10 mouse cellular contexts compared by ENCODE assay signal in the genomic region with DNA sequence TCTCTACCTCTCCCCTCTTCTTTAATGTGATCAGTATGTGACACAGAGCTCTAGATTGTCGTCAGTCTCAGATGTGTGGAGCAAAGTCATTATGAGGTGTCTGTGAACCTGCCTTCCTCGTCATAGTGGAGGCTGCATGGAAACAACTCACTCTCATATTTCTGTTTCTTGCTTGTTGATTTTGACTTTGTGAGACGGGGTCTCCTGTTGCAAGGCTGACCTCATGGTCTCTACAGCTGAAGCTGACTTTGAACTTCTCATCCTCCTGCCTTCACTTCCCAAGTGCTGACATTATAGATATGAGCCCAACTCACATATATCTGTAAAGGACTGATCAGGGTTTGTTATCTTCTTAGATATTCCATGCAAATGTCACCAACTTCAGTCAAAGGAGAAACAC. TPM values are rescaled to one million over a fixed set of nuclear protein-coding genes. Genes with fewer than 3 reads are reported as not detected.
DNase-seq lines count a peak whose midpoint lies in the region; ATAC-seq and TF ChIP-seq lines count a peak whose summit lies in the region.
"Had no signal": no experiment of that assay in that cellular context is flagged by ENCODE, and none has a peak within 500 bp of the region (broad histone marks: within the 10 kb centered on the region; RNA-seq: fewer than 3 reads in every experiment).

No protein-coding gene starts in this region.

- 0 out of 2 replicates have a peak overlapping the region, but pooled peaks have one; percentile 30 for H3K27ac ChIP-seq in kidney, embryonic 14.5 days (ENCODE audit: low read depth, low read length)
- peak overlapping the region; percentile 72 for H3K27ac ChIP-seq in embryonic facial prominence, embryonic 14.5 days (replicated peaks; ENCODE audit: low read depth, low read length)
- H3K27ac ChIP-seq in hindbrain, postnatal 0 days, result no peak overlapping the region
- H3K27ac ChIP-seq in midbrain, embryonic 15.5 days, result 0 out of 2 replicates have a peak overlapping the region, but pooled peaks have one; percentile 27

- DNase-seq in kidney, postnatal 10 days, result no peak
- DNase-seq in embryonic facial prominence, embryonic 14.5 days (ENCODE audit: low spot score), result no peak
- DNase-seq in hindbrain, postnatal 0 days (ENCODE audit: low spot score), result no peak
- DNase-seq in layer of hippocampus, postnatal 14 days (ENCODE audit: low spot score in 2 of 2), result no peak
- no peak for DNase-seq in cerebellum, adult 11 months
- no peak for DNase-seq in ovary, postnatal 36 days (ENCODE audit: low spot score)
- DNase-seq: gastrocnemius, postnatal 14 days had no signal

- no peaks in the 10 kb centered on the region for H3K27me3 ChIP-seq in kidney, embryonic 14.5 days (ENCODE audit: control insufficient read depth, insufficient read depth, low read length)
- H3K27me3 ChIP-seq in embryonic facial prominence, embryonic 14.5 days (replicated peaks; ENCODE audit: control insufficient read depth, insufficient read depth, low read length), result no peaks in the 10 kb centered on the region
- no peaks in the 10 kb centered on the region for H3K27me3 ChIP-seq in hindbrain, postnatal 0 days (ENCODE audit: insufficient read depth, low read length)
- H3K27me3 ChIP-seq in midbrain, embryonic 15.5 days (replicated peaks), result no peaks in the 10 kb centered on the region

- H3K36me3 ChIP-seq in kidney, embryonic 14.5 days (ENCODE audit: control insufficient read depth, insufficient read depth, low read length), result no peaks in the 10 kb centered on the region
- no peaks in the 10 kb centered on the region for H3K36me3 ChIP-seq in embryonic facial prominence, embryonic 14.5 days (ENCODE audit: control insufficient read depth, insufficient read depth, low read length)
- H3K36me3 ChIP-seq in hindbrain, postnatal 0 days (ENCODE audit: insufficient read depth, low read length), result no peaks in the 10 kb centered on the region
- H3K36me3 ChIP-seq in midbrain, embryonic 15.5 days (replicated peaks), result no peaks in the 10 kb centered on the region

- peak overlapping the region; percentile 61 for H3K4me2 ChIP-seq in kidney, embryonic 14.5 days (replicated peaks; ENCODE audit: low read depth, low read length)
- peak overlapping the region; percentile 77 for H3K4me2 ChIP-seq in embryonic facial prominence, embryonic 14.5 days (ENCODE audit: low read depth, low read length)
- H3K4me2 ChIP-seq in hindbrain, postnatal 0 days (ENCODE audit: low read depth, low read length), result peak overlapping the region; percentile 80
- H3K4me2 ChIP-seq in midbrain, embryonic 15.5 days, result peak overlapping the region; percentile 71

- 57% methylated on average over 3 of the region's 3 CpGs for WGBS in kidney, embryonic 14.5 days
- WGBS in embryonic facial prominence, embryonic 14.5 days, result 41% methylated on average over 3 of the region's 3 CpGs
- WGBS in hindbrain, postnatal 0 days, result 53% methylated on average over 3 of the region's 3 CpGs
- 57% methylated on average over 3 of the region's 3 CpGs for WGBS in midbrain, embryonic 15.5 days

- peak overlapping the region; percentile 49 for H3K4me3 ChIP-seq in kidney, embryonic 14.5 days (ENCODE audit: low read length)
- H3K4me3 ChIP-seq in embryonic facial prominence, embryonic 14.5 days (ENCODE audit: low read depth, low read length), result peak overlapping the region; percentile 61
- peak overlapping the region; percentile 56 for H3K4me3 ChIP-seq in hindbrain, postnatal 0 days (ENCODE audit: low read length)
- peak overlapping the region; percentile 53 for H3K4me3 ChIP-seq in midbrain, embryonic 15.5 days

- no peak for ATAC-seq in kidney, embryonic 14.5 days (ENCODE audit: low FRiP score, low TSS enrichment)
- ATAC-seq in embryonic facial prominence, embryonic 14.5 days (ENCODE audit: low read depth), result no peak
- no peak for ATAC-seq in hindbrain, postnatal 0 days
- ATAC-seq in midbrain, embryonic 15.5 days (replicated peaks), result no peak

- no peaks in the 10 kb centered on the region for H3K9me3 ChIP-seq in kidney, embryonic 14.5 days (ENCODE audit: control insufficient read depth, low read length)
- H3K9me3 ChIP-seq in embryonic facial prominence, embryonic 14.5 days (ENCODE audit: control insufficient read depth, low read length), result no peaks in the 10 kb centered on the region
- no peaks in the 10 kb centered on the region for H3K9me3 ChIP-seq in hindbrain, postnatal 0 days (ENCODE audit: low read length)
- no peaks in the 10 kb centered on the region for H3K9me3 ChIP-seq in midbrain, embryonic 15.5 days

- TF ChIP-seq CTCF in hindbrain, postnatal 0 days (IDR thresholded peaks at IDR 0.05; ENCODE audit: low read depth), result no peak

- H3K4me1 ChIP-seq in kidney, embryonic 14.5 days (ENCODE audit: control insufficient read depth, insufficient read depth, low read length), result 0 out of 2 replicates have a peak, but pooled peaks cover 3% of the 10 kb centered on the region
- 0 out of 2 replicates have a peak, but pooled peaks cover 2% of the 10 kb centered on the region for H3K4me1 ChIP-seq in embryonic facial prominence, embryonic 14.5 days (ENCODE audit: control insufficient read depth, insufficient read depth, low read length)
- H3K4me1 ChIP-seq in hindbrain, postnatal 0 days (ENCODE audit: insufficient read depth, low read length), result peaks cover 6% of the 10 kb centered on the region
- H3K4me1 ChIP-seq in midbrain, embryonic 15.5 days, result peaks cover 18% of the 10 kb centered on the region

- no peak overlapping the region for H3K9ac ChIP-seq in kidney, embryonic 14.5 days (ENCODE audit: low read depth, low read length)
- no peak overlapping the region for H3K9ac ChIP-seq in embryonic facial prominence, embryonic 14.5 days (ENCODE audit: low read depth, low read length)
- H3K9ac ChIP-seq in hindbrain, postnatal 0 days (replicated peaks; ENCODE audit: low read length), result no peak overlapping the region
- H3K9ac ChIP-seq in midbrain, embryonic 15.5 days, result 0 out of 2 replicates have a peak overlapping the region, but pooled peaks have one; percentile 51

RNA-seq across cellular contexts. Expression of a gene that starts 16.9 kb away (rescaled TPM):
- polyA plus RNA-seq in kidney, embryonic 14.5 days (2014; fragmentation: Nextera tagmentation; extraction: Ambion mirVana), result 0.09 TPM in 2 replicates
- polyA plus RNA-seq in embryonic facial prominence, embryonic 14.5 days (2014; fragmentation: Nextera tagmentation; extraction: Ambion mirVana), result 0.18 TPM in 1 of 2 replicates, not detected in the other
- total RNA-seq in hindbrain, postnatal 0 days (2014; rRNA removed), result 0.40 and 0.89 TPM in 2 replicates
- 0.15 and 0.24 TPM in 2 replicates for polyA plus RNA-seq in hindbrain, postnatal 0 days (2015; fragmentation: Nextera tagmentation; extraction: Ambion mirVana)
- polyA plus RNA-seq in midbrain, embryonic 15.5 days (2015; fragmentation: Nextera tagmentation; extraction: Ambion mirVana), result 0.09 and 0.25 TPM in 2 replicates
- not detected for total RNA-seq in layer of hippocampus, postnatal 14 days (2021)
- total RNA-seq: gastrocnemius, postnatal 14 days; megakaryocyte progenitor cell, adult 5-6 weeks had no signal

RNA-seq across cellular contexts. Expression of a gene that starts 25.1 kb away (rescaled TPM):
- 12.5 and 13.5 TPM in 2 replicates for polyA plus RNA-seq in kidney, embryonic 14.5 days (2014; fragmentation: Nextera tagmentation; extraction: Ambion mirVana)
- polyA plus RNA-seq in embryonic facial prominence, embryonic 14.5 days (2014; fragmentation: Nextera tagmentation; extraction: Ambion mirVana), result 10.3 and 11.6 TPM in 2 replicates
- total RNA-seq in hindbrain, postnatal 0 days (2014; rRNA removed), result 5.0 and 5.5 TPM in 2 replicates
- polyA plus RNA-seq in hindbrain, postnatal 0 days (2015; fragmentation: Nextera tagmentation; extraction: Ambion mirVana), result 7.2 and 7.6 TPM in 2 replicates
- polyA plus RNA-seq in midbrain, embryonic 15.5 days (2015; fragmentation: Nextera tagmentation; extraction: Ambion mirVana), result 9.8 and 9.9 TPM in 2 replicates
- total RNA-seq in layer of hippocampus, postnatal 14 days (2021), result 1 to 10 TPM; 7.0 TPM

RNA-seq across cellular contexts. Expression of a gene that starts 39.9 kb away (rescaled TPM):
- polyA plus RNA-seq in kidney, embryonic 14.5 days (2014; fragmentation: Nextera tagmentation; extraction: Ambion mirVana), result 0.31 and 0.87 TPM in 2 replicates
- 0.40 and 0.51 TPM in 2 replicates for polyA plus RNA-seq in embryonic facial prominence, embryonic 14.5 days (2014; fragmentation: Nextera tagmentation; extraction: Ambion mirVana)
- not detected in 2 replicates for total RNA-seq in hindbrain, postnatal 0 days (2014; rRNA removed)
- polyA plus RNA-seq in hindbrain, postnatal 0 days (2015; fragmentation: Nextera tagmentation; extraction: Ambion mirVana), result 0.11 TPM in 1 of 2 replicates, not detected in the other
- polyA plus RNA-seq in midbrain, embryonic 15.5 days (2015; fragmentation: Nextera tagmentation; extraction: Ambion mirVana), result not detected in 2 replicates
- 1 to 10 TPM in 1 of 2 experiments, under 1 TPM in 1; 0.58 to 1.0 TPM for total RNA-seq in layer of hippocampus, postnatal 14 days (2021)
- total RNA-seq: gastrocnemius, postnatal 14 days had no signal
